Mouse (Mus musculus) adrenal gland, postnatal 10 days (tissue): ENCODE results near the gene Lyrm1. TPM values are rescaled to one million over a fixed set of nuclear protein-coding genes. Genes with fewer than 3 reads are reported as not detected.

Experiments
- DNase-seq: peaks from one replicate; pipeline ENCODE4 v3.0.0; 2021; ENCODE audit warnings: mixed read lengths
- total RNA-seq, 2 experiments: library from RNA; stranded (reverse); gene quantifications; 2 replicates each; pipeline ENCODE4 v1.2.3; 2021

The Lyrm1 gene
- total RNA-seq, 2 experiments from 2014 or later = 7.2 to 7.5 TPM

DNA sequence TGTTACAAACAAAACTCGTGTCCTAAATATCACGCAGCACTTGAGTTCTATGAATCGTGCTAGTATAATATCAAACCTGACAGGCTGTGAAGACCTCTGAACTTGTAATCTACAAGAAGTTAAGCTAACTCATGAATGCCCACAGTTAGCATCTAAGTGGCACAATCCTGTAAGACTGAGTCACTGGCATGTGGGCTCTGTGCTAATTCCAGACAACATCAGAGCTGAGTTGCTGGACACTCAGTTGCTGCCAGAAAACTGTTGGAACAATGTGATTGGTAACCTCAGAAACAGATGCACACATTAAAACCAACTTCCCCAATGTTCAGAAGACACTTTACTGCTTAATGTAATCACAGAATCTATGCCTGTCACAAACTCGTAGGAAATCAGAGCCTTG is 7.8 kb upstream of the Lyrm1 start:
- no peak for DNase-seq

DNA sequence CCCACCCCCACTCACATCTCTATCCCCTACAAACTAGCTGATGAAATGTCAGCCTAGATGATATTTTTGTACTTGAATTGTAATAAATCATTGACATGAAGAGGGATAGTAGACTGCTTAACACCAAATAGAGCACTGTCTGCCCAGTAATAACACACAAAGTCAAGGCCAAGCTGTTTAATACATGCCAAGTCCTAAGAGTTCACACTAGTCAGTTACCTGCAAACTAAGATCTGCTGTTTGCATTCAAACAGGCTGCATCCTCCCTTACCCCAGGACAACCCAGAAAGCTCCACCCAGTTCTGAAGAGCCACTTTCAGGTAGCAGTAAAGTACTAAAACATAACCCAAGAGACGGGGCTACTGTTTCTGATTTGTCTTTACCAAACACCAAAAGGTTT is 3.5 kb upstream of the Lyrm1 start:
- DNase-seq = no peak

DNA sequence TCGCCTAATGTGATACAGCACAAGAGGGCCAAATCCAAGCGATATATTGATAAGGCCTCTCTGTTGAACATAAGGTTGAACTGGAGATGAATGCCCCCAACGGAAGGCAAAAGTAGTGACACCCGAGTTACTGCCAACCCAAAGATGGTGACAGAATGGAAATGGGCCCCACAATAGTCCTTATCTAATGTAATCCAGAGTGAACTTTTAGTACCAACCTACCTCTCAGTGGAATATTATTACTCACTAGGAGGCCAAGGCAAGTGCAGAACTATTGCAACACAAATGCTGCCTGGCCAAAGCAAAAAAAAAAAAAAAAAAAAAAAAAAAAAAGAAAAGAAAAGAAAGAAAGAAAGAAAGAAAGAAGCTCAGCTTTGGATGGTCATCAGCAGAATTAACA is 2.9 kb upstream of the Lyrm1 start:
- DNase-seq = no peak

DNA sequence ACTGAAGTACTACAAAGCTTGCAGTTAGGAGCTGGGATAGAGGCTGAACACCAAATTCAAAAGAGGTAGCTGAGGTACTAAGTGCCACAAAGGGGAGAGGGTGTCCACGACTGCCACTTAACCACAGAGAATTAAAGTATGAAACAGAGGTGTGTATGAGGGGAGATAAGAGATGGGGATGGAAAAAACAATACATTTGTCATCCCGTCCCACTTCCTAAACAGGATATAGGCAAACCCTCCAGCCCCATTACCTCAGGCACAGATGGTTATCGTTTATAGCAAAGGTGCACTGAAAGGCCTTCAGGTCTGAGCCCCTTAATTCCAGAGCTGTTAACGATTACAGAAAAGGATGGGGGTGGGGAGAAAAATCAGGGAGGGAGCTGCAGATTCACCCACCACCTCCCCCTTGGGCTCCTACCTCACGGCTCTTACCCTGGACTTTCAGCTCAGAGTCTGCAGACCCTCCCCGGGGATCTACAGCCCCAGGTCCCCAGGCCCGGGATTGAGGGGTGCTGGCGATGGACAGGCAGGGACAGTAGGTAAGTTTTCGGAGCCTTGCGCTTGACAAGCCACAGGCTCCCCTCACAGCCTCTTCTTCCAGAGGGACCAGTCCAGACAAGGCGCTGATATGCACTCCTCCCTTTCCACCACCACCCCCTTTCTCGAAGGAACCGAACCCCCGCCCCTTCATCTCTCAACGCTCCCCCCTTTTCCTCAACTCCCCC is 680 bp upstream of the Lyrm1 start:
- no peak for DNase-seq

DNA sequence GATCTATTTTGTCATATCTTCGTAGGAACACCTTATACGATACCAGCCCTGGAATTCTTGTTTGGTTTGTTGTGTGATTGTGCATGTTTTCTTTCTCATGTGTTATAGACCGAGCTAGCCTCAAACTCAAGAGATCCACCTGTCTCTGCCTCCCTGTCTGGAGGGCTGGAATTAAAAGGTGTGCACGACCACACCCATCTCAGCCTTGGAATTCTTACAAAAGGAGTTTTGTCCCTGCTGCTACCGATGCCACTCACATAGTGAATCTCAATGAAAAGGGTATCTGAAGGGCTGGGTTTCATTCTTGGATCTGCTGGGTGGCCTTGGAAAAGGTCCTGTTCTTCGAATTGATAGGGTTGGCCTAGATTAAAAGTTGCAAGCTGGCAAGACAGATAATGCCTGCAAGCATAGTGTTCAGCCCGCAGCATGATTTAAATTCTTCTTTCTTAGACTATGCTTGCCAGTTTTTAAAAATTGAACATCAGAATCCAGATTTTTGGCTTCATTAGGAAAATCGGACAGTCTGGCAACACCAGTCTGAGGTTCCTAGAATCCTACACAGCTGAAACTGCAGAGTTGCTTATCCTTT is 2.0 kb downstream of the Lyrm1 start:
- no peak for DNase-seq

DNA sequence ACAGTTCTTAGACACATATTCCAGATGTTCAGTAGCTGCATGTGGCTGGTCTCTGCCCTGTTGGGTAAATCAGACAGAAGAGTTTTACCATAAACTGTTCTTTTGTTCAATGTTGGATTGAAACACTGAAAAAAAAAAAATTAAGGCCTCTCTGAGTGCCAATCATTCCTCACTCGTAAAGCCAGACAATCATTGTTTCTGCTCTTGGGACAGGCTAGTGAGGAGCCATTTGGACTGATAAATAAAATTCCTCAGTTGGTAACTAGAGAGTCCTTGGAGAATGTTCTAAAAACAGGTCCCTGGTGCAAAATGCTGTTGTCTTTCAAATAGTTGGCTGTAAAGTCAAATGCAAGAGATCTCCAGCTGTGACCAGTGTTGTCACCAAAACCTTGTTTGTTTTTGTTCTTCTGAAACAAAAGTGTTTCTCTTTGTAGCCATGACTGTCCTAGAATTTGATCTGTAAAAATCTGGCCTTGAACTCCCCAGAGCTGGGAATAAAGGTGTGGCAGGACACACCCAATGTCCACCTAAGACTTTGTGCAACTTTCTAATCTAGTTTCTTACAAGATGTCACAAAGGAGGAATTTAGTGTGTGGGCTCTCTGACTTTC is 2.7 kb downstream of the Lyrm1 start:
- DNase-seq = no peak

DNA sequence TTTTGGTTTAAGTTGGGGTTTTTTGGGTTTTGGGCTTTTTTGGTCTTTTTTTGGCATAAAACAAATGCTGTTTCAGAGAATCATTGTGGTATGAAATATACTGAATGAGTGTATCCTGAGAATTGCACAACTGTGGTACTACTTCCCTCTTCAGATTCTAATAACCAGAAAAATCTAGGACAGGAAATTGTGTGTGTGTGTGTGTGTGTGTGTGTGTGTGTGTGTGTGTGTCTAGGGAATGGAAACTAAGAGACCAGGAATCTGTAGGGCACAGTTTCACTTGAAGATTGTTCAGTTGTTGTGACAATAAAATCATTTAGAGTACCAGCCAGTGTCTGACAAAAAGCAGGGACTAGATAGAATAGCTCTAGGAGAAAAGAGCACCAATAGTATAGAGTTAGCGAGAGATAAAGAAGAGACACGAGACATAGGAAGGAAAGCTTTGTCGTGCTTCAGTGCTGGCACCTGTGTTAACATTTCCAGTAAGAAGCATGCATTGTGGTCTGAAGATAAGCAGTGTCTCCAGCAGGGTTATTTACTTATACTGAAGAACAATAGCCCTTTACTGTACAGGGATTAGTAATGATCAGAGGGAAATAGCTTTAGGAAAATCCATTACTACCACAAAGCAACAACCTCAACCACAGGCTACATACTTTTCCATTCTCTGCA is 3.9 kb downstream of the Lyrm1 start:
- no peak for DNase-seq

DNA sequence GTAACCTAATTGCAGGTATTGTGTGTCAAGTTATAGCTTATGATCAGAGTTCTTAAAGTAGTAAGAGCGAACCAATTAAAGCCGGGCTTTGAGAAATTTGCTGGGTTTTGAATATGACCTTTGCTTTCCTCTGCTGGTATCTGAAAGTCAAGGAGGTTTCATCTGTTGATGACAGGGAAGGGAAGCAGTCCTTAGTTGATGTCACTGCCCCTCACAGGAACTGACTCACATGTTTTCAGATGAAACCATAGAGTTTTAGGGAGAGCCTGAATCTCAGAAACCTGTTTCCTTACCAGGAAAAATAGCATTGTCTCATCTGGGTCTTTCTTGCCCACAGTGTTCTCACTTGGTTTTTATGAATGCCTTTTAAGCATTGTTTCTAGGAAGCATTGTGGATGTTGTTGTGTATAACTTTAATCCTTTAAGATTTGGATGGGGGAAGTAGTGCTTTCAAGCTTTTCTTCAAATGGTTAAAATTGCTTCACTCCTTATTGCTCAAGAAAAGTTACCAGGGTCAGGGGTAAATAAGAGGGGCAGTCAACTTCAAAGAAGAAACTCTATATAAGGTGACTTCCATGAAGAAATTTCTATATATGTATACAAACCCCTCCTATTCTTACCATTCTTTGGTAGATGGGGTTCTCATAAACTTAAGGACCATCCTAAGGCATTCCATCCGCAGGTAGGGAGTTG is 11.0 kb downstream of the Lyrm1 start:
- no peak for DNase-seq

DNA sequence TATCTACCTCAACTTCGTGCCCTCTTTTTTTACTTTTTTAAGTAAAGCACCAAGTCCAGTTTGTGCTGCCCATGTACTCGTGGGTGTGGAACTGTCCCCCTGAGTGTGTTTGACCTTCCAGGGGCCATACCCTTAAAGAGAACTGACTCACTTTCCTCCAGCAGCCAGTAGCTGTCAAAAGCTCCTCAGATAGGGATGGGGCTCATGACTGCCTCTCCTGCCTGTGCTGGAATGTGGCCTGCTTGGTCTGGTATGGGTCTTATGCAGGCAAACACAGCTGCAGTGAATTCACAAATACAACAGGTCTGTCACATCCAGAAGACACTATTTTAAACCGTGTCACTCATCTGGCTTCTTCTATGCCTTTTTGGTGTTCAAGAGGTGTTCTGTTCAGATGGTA is 16.1 kb downstream of the Lyrm1 start:
- DNase-seq = no peak

DNA sequence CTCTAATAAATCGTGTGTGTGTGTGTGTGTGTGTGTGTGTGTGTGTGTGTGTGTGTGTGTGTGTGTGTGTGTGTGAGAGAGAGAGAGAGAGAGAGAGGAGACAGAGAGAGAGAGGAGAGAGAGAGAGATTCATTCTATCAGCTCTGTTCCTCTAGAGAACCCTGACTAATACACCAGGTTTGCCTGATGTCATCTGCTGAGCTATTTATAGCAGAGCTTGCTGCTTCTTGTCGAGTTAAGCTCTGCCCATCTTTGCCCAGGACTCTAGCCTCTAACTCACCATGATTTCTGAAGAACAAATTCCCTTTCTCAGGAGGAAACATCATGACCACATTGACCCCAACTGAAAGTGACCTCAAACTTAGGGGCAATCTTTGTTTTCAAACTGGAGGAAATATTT is 24.8 kb downstream of the Lyrm1 start:
- no peak for DNase-seq

DNA sequence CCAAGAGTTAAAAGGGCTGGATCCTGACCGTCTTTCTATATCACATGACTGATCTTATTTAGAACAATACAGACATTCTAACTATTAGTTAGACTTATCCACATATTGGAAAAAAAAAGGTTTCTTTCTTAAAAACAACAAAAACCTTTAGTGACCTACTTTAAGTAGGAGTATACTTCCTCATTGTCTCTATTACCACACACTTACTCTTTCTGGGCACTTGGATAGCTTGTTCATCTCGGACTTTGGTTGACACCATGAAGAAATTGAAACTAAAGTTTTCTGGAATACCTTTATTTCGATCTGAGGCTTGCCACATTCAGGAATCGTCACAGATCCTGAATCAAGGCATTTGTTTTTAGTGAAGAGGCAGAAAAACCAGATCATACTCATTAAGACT is 25.4 kb downstream of the Lyrm1 start:
- no peak for DNase-seq

DNA sequence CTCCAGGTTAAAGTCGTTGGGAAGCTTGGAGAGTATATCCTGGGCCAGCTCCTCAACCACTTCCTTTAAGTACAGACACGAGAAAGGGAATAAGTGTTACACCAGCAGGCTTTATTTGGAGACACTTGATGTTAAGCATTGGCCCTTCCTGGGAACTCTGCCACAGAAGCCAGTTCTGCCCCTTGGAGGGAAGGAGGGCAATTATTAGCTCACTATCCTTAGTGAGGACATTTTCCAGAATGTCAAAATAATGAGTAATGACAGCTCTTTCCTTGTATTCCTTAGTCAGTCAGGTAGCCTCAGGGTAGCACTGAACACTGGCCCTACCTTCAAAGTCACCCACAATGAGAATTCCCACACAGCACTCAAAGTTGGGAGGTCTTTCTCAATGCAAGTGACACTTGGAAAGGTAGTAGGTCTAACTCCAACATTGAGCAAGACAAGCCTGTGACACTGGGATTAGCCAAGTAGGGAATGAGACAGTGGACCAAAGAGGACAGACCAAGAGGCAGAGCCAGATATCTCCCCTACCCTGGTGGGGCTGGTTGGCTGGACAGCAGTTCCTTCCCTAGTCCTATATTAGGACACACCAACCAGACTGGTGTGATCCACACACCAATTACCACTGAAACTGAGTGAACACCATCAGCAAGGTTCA is 33.3 kb downstream of the Lyrm1 start:
- DNase-seq = peak; percentile 41

DNA sequence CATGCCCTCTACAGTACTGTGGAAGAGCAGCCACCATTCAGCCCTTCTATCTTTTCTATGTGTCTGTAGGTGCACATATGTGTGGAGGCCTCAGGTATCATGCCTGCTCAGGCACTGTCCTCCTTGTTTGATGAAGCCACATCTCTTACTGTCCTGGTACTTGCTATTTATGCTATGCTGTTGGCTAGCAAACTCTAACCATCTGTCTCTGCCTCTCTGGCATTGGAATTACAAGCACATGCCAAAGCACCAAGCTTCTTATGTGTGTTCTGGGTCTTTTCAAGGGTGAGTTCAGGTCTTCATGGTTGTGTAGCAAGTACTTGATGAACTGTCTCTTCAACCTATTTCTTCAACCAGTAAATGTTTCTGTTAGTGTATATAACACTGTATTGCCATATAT is 40.7 kb downstream of the Lyrm1 start:
- DNase-seq = no peak

DNA sequence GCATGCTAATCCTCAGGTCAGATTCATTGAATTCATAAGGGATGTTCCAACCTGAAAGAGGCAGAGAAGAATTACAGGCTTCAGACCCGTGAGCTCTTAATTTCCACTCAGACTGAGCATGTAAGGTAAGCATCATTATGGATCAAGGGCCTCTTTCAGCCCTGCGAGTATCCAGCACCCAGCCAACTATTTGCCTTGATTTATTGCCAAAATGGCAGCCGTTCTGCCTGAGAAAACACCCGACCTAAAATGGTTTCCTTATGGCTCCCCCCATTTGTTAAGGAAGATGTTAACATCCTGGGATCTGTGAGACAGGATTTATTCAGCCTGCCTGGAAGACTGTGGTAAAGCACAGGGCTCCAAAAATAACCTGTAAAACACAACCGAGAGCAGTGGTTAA is 41.4 kb downstream of the Lyrm1 start:
- no peak for DNase-seq

DNA sequence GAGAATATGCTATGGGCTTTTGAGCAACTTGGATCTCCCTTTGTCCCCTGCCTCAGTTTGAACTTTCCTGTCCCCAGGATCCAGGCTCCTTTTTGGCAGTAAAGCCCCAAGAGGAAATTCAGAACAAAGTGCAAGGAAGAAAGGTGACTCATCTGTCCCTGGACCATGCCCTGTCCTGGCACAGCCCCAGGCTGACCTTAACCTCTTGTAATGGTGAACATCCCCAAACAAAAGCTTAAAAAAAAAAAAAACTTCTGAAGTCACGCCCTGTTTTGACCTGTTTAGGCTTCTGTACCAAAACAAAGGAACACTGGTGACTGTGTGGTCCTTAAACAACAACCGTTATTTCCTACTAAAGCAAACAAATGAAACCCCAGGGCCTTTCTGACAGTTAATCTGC is 45.9 kb downstream of the Lyrm1 start:
- peak; percentile 63 for DNase-seq

DNA sequence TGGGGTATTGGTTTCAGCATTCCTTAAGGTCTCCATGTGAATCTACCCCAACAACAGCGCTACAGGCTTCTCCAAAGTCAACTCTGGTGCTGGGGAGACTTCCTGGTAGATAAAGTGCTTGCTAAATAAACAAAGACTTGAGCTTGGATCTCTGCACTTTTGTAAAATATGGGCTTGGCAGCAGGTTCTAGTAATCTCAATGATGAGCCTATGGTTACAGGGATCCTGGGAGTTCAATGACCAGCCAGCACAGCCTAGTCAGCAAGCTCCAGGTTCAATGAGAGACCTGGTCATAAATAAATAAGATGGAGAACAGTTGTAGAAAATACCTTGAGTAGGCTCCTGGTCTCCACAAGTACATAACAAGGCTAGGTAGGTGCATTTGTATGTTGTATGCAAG is 58.4 kb downstream of the Lyrm1 start:
- DNase-seq = no peak

DNA sequence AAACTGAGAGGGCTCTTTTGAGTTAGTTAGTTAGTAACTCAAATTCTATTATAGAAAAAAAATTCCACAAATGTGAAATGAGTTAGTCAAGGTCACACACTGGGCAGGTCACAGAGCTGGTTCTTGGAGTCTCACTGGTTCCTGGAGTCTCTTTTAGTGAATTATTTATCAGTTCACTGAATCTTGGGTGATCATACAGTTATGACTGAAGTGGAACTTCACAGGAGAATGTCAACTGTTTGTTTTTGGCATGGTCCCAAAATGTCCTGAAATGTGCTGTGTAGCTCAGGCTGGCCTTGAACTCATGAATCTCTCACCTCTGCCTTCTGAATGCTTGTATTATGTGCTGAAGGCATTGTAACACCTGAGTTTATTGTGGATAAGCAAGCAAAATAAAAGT is 61.8 kb downstream of the Lyrm1 start:
- DNase-seq = no peak

DNA sequence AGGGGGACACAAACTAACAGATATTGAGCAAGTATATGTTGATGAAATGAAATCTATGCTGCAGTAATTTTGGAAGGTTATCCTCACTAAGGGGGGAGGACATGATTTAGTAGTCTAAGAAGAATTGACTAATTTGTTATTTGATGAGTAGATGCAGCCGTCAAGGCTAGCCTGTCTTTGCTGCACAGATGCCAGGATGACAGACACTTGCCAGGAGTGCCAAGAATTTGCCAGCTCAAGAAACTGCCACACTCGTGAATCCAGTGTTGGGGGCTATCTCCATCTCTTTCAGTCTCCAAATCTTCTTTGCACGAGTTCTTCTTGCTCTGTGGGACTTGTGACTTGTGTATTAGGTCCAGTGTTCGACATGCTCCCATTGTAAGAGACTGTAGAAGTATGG is 63.4 kb downstream of the Lyrm1 start:
- DNase-seq = peak; percentile 32

DNA sequence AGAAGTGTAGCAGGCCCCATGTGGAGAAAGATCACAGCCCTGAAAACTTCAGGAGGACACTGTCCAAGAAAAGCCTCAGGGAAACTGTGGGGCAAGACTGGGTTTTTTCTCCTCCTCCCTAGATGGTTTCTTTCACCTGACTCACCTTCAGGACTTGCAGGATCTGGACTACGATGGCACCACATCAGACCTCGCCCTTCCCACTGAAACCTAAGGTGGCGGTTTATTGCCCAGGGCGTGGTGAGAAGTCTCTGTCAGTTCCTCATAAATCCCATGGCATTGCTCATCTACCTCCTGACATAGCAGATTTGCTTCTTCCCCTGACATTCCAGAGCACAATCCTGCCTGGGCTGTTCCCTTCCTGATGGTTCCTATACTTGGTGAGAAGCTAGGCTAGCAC is 63.8 kb downstream of the Lyrm1 start:
- peak; percentile 8 for DNase-seq

DNA sequence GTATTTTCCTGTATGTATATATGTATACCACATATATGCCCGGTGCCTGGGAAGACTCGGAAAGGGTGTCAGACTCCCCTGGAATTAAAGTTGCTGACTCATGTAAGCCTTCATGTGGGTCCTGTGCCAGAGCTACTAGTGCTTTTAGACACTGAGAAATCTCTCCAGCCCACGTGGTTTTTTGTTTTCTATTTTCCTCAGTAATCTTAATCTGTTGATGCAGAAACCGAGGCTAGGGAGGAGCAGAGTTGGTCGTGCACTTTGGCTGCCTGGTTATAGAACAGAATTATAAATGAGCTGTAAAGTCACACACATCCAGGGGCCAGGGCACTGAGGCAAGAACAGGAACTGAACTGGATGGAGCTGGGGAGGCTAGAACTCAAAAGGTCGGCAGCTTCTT is 64.3 kb downstream of the Lyrm1 start:
- DNase-seq = no peak

DNA sequence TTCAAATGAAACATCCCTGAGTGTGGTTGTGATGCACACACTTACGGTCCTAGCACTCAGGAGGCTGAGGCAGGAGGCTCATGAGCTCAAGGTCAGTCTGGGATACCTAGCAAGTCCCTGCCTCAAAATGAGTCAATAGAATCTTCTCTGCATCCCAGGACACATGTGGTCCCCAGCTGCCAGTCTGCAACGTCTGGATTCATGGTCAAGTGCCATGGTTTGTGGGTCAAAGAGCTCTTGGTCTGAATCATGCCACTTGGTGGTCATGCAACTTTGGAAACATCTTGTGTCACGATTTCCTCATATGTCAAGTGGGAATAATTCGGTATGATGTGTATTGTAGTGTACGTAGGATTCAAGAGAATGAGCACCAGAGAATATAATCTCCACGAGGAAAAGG is 64.9 kb downstream of the Lyrm1 start:
- peak; percentile 53 for DNase-seq

DNA sequence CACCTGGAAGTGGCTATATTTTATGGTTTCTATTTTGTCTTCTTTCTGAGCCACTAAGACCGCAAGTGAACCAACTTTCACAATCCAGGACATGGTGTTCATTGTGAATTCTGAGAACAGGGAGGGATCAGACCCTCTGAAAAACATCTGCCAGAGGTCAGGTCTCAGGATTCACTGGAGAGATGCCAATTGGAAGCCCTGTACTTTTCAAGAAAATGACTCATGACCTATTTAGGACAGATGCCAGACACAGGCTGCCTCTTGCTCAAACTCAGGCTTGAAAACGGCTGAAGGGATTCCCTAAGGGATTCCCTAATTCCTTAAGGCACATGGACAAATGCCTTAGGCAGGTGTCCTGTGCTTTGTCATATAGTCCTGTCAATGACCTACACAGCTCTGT is 65.4 kb downstream of the Lyrm1 start:
- DNase-seq = peak; percentile 72
